Mouse (Mus musculus) lung, postnatal 0 days (tissue): ENCODE measurements around the gene Tsr2.

ENCODE experiments used
- CTCF ChIP-seq: IDR thresholded peaks from 2 replicates; pipeline ENCODE4 v1.5.1; 2016; ENCODE audit warnings: antibody characterized with exemption, mild to moderate bottlenecking
- EP300 ChIP-seq: IDR thresholded peaks from 2 replicates; pipeline ENCODE4 v1.6.1; 2016; ENCODE audit warnings: antibody characterized with exemption, mild to moderate bottlenecking, control low read depth

GRCm38 (mm10) chrX:151059346-151059745 lies 37.0 kb downstream of the Tsr2 start:
- TF ChIP-seq EP300 (no peak), CTCF (no peak)
